Mouse (Mus musculus) right cerebral cortex, postnatal 4 days (tissue): Measurements from ENCODE around the gene Plekho1.

Experiments
- DNase-seq: peaks from one replicate; pipeline ENCODE4 v3.0.0-alpha.2; 2022

Gene Plekho1

GRCm38 (mm10) chr3:96001560-96001959, 5.8 kb upstream of the Plekho1 start:
- no peak for DNase-seq

GRCm38 (mm10) chr3:96000921-96001501, 5.2 kb upstream of the Plekho1 start:
- no peak for DNase-seq

DNA sequence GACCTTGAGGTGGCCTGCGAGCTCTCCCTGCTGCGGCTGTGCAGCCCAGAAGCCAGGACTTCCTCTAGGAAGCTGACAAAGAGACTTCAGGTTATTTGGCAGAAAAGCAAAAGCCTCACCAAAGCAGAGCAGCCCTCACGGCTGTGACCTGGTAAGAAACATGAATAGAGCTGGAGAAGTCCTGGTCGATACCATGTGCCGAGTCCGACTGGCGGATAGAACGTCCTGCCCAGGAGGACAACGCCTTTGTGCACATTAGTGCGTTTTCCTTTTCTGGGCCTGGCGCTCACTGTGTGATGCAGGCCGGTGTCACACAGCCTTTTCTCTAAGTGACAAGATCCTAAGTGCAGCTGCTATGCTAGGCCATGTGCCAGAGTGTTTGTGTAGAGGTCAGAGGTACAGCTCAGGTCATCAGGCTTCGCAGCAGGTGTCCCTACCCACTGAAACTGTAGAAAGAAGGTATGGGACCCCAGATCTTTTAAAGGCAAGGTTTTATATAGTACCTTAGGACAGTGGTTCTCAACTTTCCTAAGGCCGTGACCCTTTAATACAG, 4.4 kb upstream of the Plekho1 start:
- DNase-seq, result no peak

DNA sequence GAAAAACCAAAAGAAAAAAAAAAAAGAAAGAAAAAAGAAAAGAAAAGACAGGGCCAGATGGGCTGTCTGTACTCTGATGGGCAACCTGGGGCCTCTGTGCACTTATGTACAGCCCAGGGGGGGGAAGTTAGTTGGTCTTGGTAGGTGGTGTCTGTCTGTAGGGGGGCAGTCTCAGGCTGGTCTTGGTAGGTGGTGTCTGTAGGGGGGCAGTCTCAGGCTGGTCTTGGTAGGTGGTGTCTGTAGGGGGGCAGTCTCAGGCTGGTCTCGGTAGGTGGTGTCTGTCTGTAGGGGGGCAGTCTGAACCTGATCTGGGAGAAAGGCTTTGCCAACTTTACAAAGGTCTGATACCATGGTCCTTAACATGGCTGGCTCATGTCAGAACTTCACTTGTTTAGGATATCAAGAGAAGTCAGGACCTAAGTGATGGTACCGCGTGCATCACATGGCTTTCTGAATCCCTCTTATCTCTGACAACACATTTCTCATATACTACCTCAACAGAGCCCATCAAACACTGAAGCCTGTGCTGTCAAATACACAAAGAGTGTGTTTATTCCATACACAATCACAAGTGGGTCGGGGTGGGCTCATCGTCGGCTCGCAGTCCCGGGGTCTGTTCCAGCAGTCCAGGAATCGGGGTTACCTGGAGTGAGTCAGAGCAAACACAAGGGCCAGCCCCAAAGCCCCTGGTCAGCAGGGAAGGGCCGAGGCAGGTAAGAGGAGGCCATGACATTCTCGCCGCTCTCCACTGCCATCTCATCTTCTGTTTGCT, 3.7 kb upstream of the Plekho1 start:
- no peak for DNase-seq

- no peak for DNase-seq
Measured at GRCm38 (mm10) chr3:95997203-95997721, 1.5 kb upstream of the Plekho1 start.

DNA sequence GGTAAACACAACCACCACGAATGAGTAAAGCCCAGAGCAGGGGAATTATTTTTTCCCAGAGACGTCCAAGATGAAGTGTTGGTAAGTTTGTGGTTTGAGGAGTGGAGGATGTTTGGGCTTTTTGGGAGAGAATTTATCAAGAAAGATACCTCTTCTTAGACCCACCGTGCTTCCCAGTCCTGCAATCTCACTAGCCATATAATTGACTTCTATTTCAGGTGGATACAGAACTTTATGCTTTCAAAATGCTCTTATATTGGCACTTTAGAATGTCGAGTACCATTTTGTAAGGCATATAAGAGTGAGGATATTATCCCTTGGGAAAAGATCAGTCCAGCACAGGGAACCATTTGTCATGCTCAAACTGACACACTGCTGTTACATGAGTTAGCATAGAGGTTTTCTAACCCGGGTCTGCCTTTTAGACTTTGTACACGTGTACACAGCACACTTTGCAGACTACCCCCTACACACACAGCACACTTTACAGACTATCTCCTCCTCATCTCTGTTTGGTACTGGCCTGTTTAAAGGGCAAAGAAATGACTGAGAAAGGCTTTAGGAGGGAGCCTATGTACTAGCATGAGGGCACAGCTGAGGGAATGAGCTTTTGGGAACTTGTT, 761 bp upstream of the Plekho1 start:
- no peak for DNase-seq

GRCm38 (mm10) chr3:95994975-95995801, 613 bp downstream of the Plekho1 start:
- peak; percentile 55 for DNase-seq

- DNase-seq, result no peak
Measured at GRCm38 (mm10) chr3:95994381-95994846, 1.4 kb downstream of the Plekho1 start.

DNA sequence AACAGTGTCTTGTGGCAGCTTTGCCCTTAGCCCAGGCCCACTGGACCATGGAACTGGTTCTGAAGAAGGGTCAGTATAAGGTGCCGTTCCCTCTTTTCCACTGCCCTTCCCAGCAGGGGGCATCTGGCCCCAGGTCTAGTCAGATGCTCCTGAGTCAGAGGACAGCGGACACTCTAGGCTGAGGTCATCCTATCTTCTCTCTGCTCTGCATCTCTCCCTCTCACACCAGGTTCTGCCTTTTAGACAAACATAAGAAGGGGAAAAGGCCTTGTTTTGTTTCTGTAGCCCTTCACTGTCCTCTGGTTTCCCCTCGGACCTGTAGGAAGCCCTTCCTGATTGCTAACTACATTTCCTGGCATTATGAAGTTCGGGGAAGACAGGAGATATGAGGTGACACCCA, 1.9 kb downstream of the Plekho1 start:
- DNase-seq, result no peak

DNA sequence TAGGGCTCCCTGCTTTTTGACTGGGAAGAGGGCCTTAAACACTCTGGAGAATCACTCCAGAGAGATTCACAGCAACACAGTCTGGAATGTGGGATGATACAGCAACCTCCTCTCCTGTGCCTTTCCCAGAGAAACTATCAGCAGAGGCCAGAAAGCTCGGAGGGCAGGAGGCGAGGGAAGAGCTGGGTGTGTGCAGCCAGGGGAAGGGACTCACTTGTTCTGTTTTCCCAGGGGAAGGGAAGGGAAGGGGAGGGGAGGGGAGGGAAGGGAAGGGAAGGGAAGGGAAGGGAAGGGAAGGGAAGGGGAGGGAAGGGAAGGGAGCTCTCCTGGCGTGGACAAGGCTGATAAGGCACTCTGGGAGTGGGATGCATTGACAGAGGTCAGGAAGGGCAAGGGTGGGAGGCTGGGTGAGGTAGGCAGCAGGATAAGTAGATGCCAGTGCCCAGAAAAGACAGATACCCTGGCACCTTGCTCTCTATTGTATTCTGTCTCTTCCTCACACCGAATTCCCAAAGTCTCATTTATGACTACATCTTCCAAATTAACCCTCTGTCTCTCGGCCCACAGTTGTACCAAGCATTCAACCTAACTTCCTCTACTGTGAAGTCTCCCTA, 2.7 kb downstream of the Plekho1 start:
- DNase-seq, result no peak

- DNase-seq, result no peak
Measured at GRCm38 (mm10) chr3:95990413-95990941, 5.3 kb downstream of the Plekho1 start.

DNA sequence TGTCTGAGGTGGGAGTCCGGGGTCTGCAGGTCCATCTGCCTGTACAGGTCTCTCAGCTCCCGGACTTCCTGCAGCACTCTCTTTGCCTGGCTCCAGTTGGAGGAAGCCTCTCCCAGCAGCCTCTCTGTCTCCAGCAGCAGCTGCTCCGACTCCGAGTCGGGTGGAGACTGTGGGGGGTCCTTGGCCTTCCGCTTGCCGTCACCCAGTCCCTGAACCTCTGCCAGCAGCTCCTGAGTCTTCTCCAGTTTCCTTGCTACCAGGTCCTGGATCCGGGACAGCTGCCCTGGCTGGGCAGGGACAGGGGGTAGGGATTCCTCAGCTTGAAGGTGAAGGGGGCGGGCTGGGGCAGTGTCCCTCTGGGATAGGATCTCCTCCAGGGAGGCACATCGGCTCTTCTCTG, 6.8 kb downstream of the Plekho1 start:
- peak; percentile 38 for DNase-seq

- DNase-seq, result no peak
Measured at GRCm38 (mm10) chr3:95988138-95988537, 7.7 kb downstream of the Plekho1 start.

DNA sequence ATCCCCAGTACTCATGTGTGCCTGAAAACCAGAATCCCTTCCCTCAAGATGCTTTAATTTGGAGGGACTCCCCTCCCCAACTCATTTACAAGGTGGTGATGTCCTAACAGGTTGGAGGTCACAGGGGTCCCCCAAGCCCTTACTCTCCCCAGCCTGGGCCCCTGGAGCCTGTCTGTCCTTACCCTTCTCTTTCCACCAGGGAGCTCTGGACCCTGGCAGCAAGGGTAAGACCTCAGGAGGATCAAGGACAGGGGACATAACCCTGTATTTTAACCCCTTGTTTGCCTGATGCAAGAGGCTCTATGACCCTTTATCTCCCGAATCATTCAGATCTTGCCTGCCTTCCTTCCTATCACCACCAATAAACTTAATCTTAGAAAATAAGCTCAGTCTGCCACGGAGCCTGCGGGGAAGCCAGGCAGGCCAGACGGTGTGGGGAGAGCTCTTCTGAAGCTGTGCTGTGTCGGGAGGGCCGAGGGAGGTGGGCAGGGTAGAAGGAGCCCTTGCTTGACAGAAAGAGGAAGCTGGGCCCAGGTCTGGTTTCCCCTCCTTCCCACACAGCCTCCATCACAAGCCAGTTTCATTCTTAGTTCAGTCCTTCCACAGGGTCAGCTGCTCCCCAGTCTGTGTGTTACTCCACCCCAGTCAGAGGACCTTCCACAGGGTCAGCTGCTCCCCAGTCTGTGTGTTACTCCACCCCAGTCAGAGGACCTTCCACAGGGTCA, 8.3 kb downstream of the Plekho1 start:
- no peak for DNase-seq

GRCm38 (mm10) chr3:95986984-95987383, 8.8 kb downstream of the Plekho1 start:
- DNase-seq, result no peak

- peak; percentile 61 for DNase-seq
Measured at GRCm38 (mm10) chr3:95986001-95986622, 9.7 kb downstream of the Plekho1 start.

DNA sequence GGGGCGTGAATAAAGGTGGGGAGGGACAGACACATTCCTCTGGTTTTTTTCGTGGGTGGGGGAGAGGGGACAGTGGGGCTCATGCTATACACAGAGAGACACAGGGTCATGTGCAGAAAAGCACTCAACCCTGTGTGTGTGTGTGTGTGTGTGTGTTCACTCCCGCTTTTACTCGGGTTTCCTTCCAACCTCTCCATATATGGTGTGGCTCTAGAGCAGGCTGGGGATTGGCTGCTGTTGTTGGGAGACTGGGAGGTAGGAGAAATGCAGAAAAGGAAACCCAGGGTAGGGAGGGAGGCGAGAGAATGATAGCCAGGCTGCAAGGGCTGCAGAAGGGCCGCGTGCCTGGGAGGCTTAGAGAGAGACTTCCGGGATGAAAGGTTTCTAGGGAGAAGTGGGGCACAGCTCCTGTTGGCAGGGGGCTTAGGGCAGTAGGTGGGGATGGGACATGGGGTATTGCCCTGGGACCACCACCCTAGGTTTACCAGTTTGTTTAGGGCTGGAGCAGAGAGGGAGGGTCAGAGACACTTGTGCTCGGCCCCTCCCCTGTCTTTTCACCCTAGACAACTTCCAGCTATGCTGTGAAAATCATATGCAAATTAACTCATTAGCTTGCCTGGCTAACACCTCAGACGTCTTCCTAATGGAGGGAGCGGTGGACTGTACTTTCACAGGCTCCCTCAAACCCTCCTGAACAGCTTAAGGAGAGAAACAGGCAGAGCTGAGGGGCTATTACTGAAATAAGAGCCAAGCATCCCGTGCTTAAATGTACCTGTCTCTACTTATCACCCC, 10.4 kb downstream of the Plekho1 start:
- peak; percentile 64 for DNase-seq

DNA sequence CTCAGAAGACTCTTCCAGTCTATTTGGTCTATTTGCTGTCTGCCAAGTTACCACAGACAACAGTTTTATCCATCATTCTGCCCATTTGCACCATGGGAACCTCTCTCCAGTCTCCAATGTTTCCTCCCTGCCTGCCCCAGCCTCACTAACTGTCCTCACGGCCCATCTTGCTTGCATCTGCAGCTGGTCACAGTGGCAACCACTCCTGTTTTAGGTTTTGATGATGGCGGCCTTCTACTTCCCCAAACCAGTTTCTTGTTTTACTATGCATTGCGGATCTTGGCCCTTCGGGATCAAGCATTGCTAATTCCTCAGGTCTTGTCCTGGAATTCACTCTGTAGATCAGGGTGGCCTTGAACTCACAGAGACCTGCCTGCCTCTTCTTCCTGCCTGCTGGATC, 13.7 kb downstream of the Plekho1 start:
- no peak for DNase-seq

DNA sequence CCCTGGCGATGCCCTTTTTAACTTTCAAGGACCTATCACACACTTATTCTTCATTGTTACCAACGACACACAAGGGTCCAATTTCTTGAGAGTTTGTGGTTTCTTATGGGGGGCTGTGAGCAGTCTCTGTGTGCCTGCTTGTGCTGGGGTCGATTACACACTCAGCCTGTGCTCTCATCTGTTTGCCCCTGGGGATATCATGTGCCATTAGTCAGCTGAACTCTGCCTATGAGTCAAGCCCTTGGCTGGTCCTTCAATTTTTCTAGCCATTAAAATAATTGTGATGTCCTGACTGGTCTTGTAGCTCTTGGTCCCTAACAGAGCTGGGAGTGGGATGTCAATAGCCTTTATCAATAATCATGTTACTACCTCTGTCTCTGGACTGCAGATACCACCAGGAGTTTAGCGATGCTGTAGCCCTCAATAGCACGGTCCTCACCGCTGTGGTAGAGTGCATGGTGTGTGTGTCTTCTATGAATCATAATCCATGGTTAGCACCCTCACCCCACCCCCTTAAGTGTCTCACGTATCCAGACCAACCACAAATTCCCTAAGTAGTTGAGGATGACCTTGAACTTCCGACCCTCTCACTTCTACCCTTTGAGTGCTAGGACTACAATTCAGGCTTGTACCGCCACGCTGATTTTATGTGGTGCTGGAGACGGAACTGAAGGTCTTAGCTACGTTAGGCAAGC, 15.4 kb downstream of the Plekho1 start:
- no peak for DNase-seq
